Mouse (Mus musculus) cerebellum, adult 2 months (tissue): ENCODE results near the gene Tgfb2. TPM values are rescaled to one million over a fixed set of nuclear protein-coding genes. Genes with fewer than 3 reads are reported as not detected.
A peak's percentile ranks its signal among the peaks of the same experiment; 100 is the strongest.

ENCODE experiments used
- DNase-seq, 2 experiments: peaks; one replicate each; pipeline ENCODE4 v3.0.0; 2021
- H3K27ac ChIP-seq: fragments of 200-500 bp; 2 replicates; pipeline ENCODE4 v1.5.1; 2012; ENCODE audit warnings: low read length, control low read depth, inconsistent platforms; ENCODE audit not compliant: insufficient read depth
- H3K27me3 ChIP-seq: fragments of 200-500 bp; 2 replicates; pipeline ENCODE4 v1.6.1; 2012; ENCODE audit warnings: inconsistent platforms, mild to moderate bottlenecking, low read length, moderate library complexity; ENCODE audit not compliant: control insufficient read depth, insufficient read depth
- H3K4me1 ChIP-seq: fragments of 200-500 bp; 2 replicates; pipeline ENCODE4 v1.6.1; 2011; ENCODE audit warnings: low read length; ENCODE audit not compliant: control insufficient read depth, insufficient read depth
- H3K4me3 ChIP-seq: fragments of 200-500 bp; replicated peaks from 2 replicates; pipeline ENCODE3; 2011; ENCODE audit warnings: mild to moderate bottlenecking, low read depth, low read length, control low read depth; ENCODE audit not compliant: insufficient read depth
- CTCF ChIP-seq: fragments of 200-500 bp; IDR thresholded peaks from 2 replicates; pipeline ENCODE4 v1.5.1; 2011; ENCODE audit warnings: low read depth, mild to moderate bottlenecking, control low read depth, low read length, moderate library complexity, borderline replicate concordance; ENCODE audit not compliant: insufficient read depth
- POLR2A ChIP-seq: fragments of 200-500 bp; IDR thresholded peaks from 2 replicates; pipeline ENCODE4 v1.6.1; 2011; ENCODE audit warnings: low read length, control low read depth, borderline replicate concordance; ENCODE audit not compliant: insufficient read depth
- WGBS: fragments of 180-500 bp; shearing (Covaris S2); methylation state at CpG from one replicate; pipeline ENCODE4 v1.1.7; 2018; 5-methylcytosine and 5-hydroxymethylcytosine counted together
- polyA plus RNA-seq: library from polyadenylated mRNA; depleted of rRNA; stranded (reverse); fragments of >200 nt; gene quantifications from 2 replicates; pipeline ENCODE4 v1.2.3, GENCODE M21; 2012

The Tgfb2 gene
- polyA plus RNA-seq, 1 experiment = 4.0 TPM

GRCm38 (mm10) chr1:186658783-186659182 is 47.0 kb downstream of the Tgfb2 start:
- Histone ChIP-seq H3K27ac (no peak overlapping the region), H3K27me3 (no peaks in the 10 kb centered on the region; the same call in 1 of the 2 replicates), H3K4me3 (no peak overlapping the region), H3K4me1 (no peaks in the 10 kb centered on the region)
- DNase-seq = no peak
- 53% methylated on average over 11 of the region's 11 CpGs for WGBS
- TF ChIP-seq POLR2A (no peak), CTCF (no peak)

- DNase-seq = no peak
- WGBS = 94% methylated on average over 16 of the region's 16 CpGs
- Histone ChIP-seq H3K4me3 (no peak overlapping the region), H3K27ac (no peak overlapping the region), H3K4me1 (no peaks in the 10 kb centered on the region), H3K27me3 (no peaks in the 10 kb centered on the region; the same call in 1 of the 2 replicates)
- no peak for TF ChIP-seq CTCF
- no peak for TF ChIP-seq POLR2A
Observed at GRCm38 (mm10) chr1:186657559-186658219, 48.1 kb downstream of the Tgfb2 start.

GRCm38 (mm10) chr1:186656732-186657329 is 49.0 kb downstream of the Tgfb2 start:
- no peak for TF ChIP-seq POLR2A
- no peak for TF ChIP-seq CTCF
- Histone ChIP-seq H3K4me1 (no peaks in the 10 kb centered on the region; the same call in 1 of the 2 replicates), H3K27ac (no peak overlapping the region), H3K4me3 (no peak overlapping the region), H3K27me3 (no peaks in the 10 kb centered on the region; the same call in 1 of the 2 replicates)
- WGBS = 98% methylated on average over 5 of the region's 5 CpGs
- no peak for DNase-seq

GRCm38 (mm10) chr1:186656201-186656600 is 49.6 kb downstream of the Tgfb2 start:
- no peak overlapping the region for H3K27ac ChIP-seq
- no peak for DNase-seq
- TF ChIP-seq CTCF (no peak), POLR2A (no peak)
- H3K4me3 ChIP-seq = no peak overlapping the region
- WGBS = 54% methylated on average over 1 of the region's 1 CpGs
- H3K4me1 ChIP-seq = no peaks in the 10 kb centered on the region; the same call in 1 of the 2 replicates
- no peaks in the 10 kb centered on the region; the same call in 1 of the 2 replicates for H3K27me3 ChIP-seq

- Histone ChIP-seq H3K4me3 (no peak overlapping the region), H3K4me1 (no peaks in the 10 kb centered on the region; the same call in 1 of the 2 replicates), H3K27me3 (no peaks in the 10 kb centered on the region; the same call in 1 of the 2 replicates), H3K27ac (no peak overlapping the region)
- DNase-seq = peak; percentile 9 to 27
- 13% methylated on average over 4 of the region's 4 CpGs for WGBS
- TF ChIP-seq CTCF (no peak), POLR2A (no peak)
Observed at GRCm38 (mm10) chr1:186655096-186655495, 50.7 kb downstream of the Tgfb2 start.

GRCm38 (mm10) chr1:186652208-186652607 is 53.6 kb downstream of the Tgfb2 start:
- Histone ChIP-seq H3K27me3 (no peaks in the 10 kb centered on the region), H3K27ac (no peak overlapping the region), H3K4me3 (no peak overlapping the region), H3K4me1 (no peaks in the 10 kb centered on the region; the same call in 1 of the 2 replicates)
- no peak for DNase-seq
- TF ChIP-seq POLR2A (no peak), CTCF (no peak)
- WGBS = 40% methylated on average over 8 of the region's 8 CpGs

- Histone ChIP-seq H3K4me1 (no peaks in the 10 kb centered on the region; the same call in 1 of the 2 replicates), H3K4me3 (no peak overlapping the region), H3K27ac (no peak overlapping the region), H3K27me3 (no peaks in the 10 kb centered on the region)
- TF ChIP-seq POLR2A = no peak
- no peak for TF ChIP-seq CTCF
- WGBS = 26% methylated on average over 4 of the region's 4 CpGs
- no peak for DNase-seq
Observed at GRCm38 (mm10) chr1:186650011-186650410, 55.8 kb downstream of the Tgfb2 start.

- no peak overlapping the region for H3K4me3 ChIP-seq
- H3K4me1 ChIP-seq = no peaks in the 10 kb centered on the region
- H3K27me3 ChIP-seq = no peaks in the 10 kb centered on the region
- DNase-seq = no peak
- WGBS = 51% methylated on average over 12 of the region's 12 CpGs
- TF ChIP-seq POLR2A = no peak
- TF ChIP-seq CTCF = no peak
- no peak overlapping the region for H3K27ac ChIP-seq
Observed at GRCm38 (mm10) chr1:186637304-186638213, 68.2 kb downstream of the Tgfb2 start.
